Mouse (Mus musculus) midbrain, embryonic 11.5 days (tissue): ENCODE measurements at regions not wholly inside any gene's neighbourhood (a gene's known extent, or its start where the extent isn't known, plus 50 kb on each side); places are given as distances from the start of the nearest gene placed in this dataset.

Source experiments
- ATAC-seq: fragments of 200-750 bp; cut with Nextera tagmentation; 2 replicates; pipeline ENCODE4 v1.8.0; 2017; ENCODE audit warnings: moderate TSS enrichment, moderate library complexity; ENCODE audit not compliant: low FRiP score
- DNase-seq: peaks from one replicate; pipeline ENCODE4 v3.0.0; 2015; ENCODE audit warnings: low spot score; ENCODE audit errors: missing footprints
- H3K27ac ChIP-seq: fragments of 300-500 bp; sonication (generic); 2 replicates; pipeline ENCODE4 v1.5.1; 2014; ENCODE audit warnings: low read depth, low read length
- H3K27me3 ChIP-seq: fragments of 300-500 bp; sonication (generic); 2 replicates; pipeline ENCODE4 v1.6.1; 2014; ENCODE audit warnings: mild to moderate bottlenecking, low read length, moderate library complexity, mixed read lengths; ENCODE audit not compliant: control insufficient read depth, insufficient read depth
- H3K36me3 ChIP-seq: fragments of 300-500 bp; sonication (generic); 2 replicates; pipeline ENCODE4 v1.6.1; 2014; ENCODE audit warnings: mild to moderate bottlenecking, low read length, moderate library complexity, mixed read lengths; ENCODE audit not compliant: control insufficient read depth, insufficient read depth
- H3K4me1 ChIP-seq: fragments of 300-500 bp; sonication (generic); 2 replicates; pipeline ENCODE4 v1.6.1; 2014; ENCODE audit warnings: low read length; ENCODE audit not compliant: control insufficient read depth, insufficient read depth
- H3K4me2 ChIP-seq: fragments of 300-500 bp; sonication (generic); 2 replicates; pipeline ENCODE4 v1.6.1; 2014; ENCODE audit warnings: mild to moderate bottlenecking, moderate library complexity
- H3K4me3 ChIP-seq: fragments of 300-500 bp; sonication (generic); 2 replicates; pipeline ENCODE4 v1.5.1; 2014; ENCODE audit warnings: low read depth, low read length
- H3K9ac ChIP-seq: fragments of 300-500 bp; sonication (generic); 2 replicates; pipeline ENCODE4 v1.6.1; 2014; ENCODE audit warnings: low read length
- H3K9me3 ChIP-seq: fragments of 300-500 bp; sonication (generic); 2 replicates; pipeline ENCODE4 v1.6.1; 2016; ENCODE audit warnings: low read length; ENCODE audit not compliant: control insufficient read depth
- WGBS: fragments of 180-500 bp; shearing (Covaris S2); extraction: QIAGEN DNeasy Blood & Tissue Kit; methylation state at CpG from one replicate; pipeline ENCODE4 v1.1.7; 2014; 5-methylcytosine and 5-hydroxymethylcytosine counted together

GRCm38 (mm10) chr12:27283964-27284363 is 58.4 kb downstream of the Sox11 start:
- DNase-seq (no peak), ATAC-seq (no peak)
- Histone ChIP-seq H3K4me3 (no peak overlapping the region), H3K27ac (no peak overlapping the region), H3K4me1 (no peaks in the 10 kb centered on the region), H3K9me3 (no peaks in the 10 kb centered on the region), H3K4me2 (no peak overlapping the region), H3K27me3 (no peaks in the 10 kb centered on the region), H3K9ac (no peak overlapping the region), H3K36me3 (no peaks in the 10 kb centered on the region)
- WGBS = 82% methylated on average over 6 of the region's 6 CpGs

GRCm38 (mm10) chr12:27261965-27262364 is 80.4 kb downstream of the Sox11 start:
- no peak overlapping the region for H3K4me2 ChIP-seq
- H3K36me3 ChIP-seq = no peaks in the 10 kb centered on the region
- no peak overlapping the region for H3K4me3 ChIP-seq
- H3K27me3 ChIP-seq = no peaks in the 10 kb centered on the region
- no peak overlapping the region for H3K27ac ChIP-seq
- no peaks in the 10 kb centered on the region for H3K4me1 ChIP-seq
- DNase-seq (no peak), ATAC-seq (no peak)
- no peak overlapping the region for H3K9ac ChIP-seq
- H3K9me3 ChIP-seq = no peaks in the 10 kb centered on the region

GRCm38 (mm10) chr12:27254125-27254524 is 88.2 kb downstream of the Sox11 start:
- Histone ChIP-seq H3K4me2 (no peak overlapping the region), H3K4me1 (peaks cover under 1% of the 10 kb centered on the region; the same call in 1 of the 2 replicates), H3K9ac (no peak overlapping the region), H3K36me3 (no peaks in the 10 kb centered on the region), H3K4me3 (no peak overlapping the region), H3K27ac (no peak overlapping the region), H3K9me3 (no peaks in the 10 kb centered on the region), H3K27me3 (no peaks in the 10 kb centered on the region)
- no peak for ATAC-seq
- DNase-seq = no peak
- 79% methylated on average over 3 of the region's 3 CpGs for WGBS

- Histone ChIP-seq H3K9ac (no peak overlapping the region), H3K4me1 (peaks cover 17% of the 10 kb centered on the region), H3K36me3 (no peaks in the 10 kb centered on the region), H3K4me3 (no peak overlapping the region), H3K27me3 (no peaks in the 10 kb centered on the region), H3K9me3 (no peaks in the 10 kb centered on the region), H3K27ac (no peak overlapping the region), H3K4me2 (no peak overlapping the region)
- 82% methylated on average over 5 of the region's 5 CpGs for WGBS
- no peak for ATAC-seq
- no peak for DNase-seq
These were observed 90.9 kb downstream of the Sox11 start for GRCm38 (mm10) chr12:27251521-27251920.

GRCm38 (mm10) chr12:27248545-27248855 is 93.9 kb downstream of the Sox11 start:
- 32% methylated on average over 3 of the region's 3 CpGs for WGBS
- Histone ChIP-seq H3K36me3 (no peaks in the 10 kb centered on the region), H3K9me3 (no peaks in the 10 kb centered on the region), H3K4me1 (peaks cover 17% of the 10 kb centered on the region), H3K27ac (no peak overlapping the region; the same call in 1 of the 2 replicates), H3K4me2 (no peak overlapping the region), H3K9ac (no peak overlapping the region), H3K4me3 (no peak overlapping the region), H3K27me3 (no peaks in the 10 kb centered on the region)
- ATAC-seq (peak; percentile 83), DNase-seq (peak; percentile 87)

- Histone ChIP-seq H3K4me1 (peaks cover 17% of the 10 kb centered on the region), H3K4me3 (no peak overlapping the region), H3K27ac (peak overlapping the region; percentile 54), H3K36me3 (no peaks in the 10 kb centered on the region), H3K27me3 (no peaks in the 10 kb centered on the region), H3K4me2 (no peak overlapping the region), H3K9ac (no peak overlapping the region; the same call in 1 of the 2 replicates), H3K9me3 (no peaks in the 10 kb centered on the region)
- DNase-seq (peak; percentile 86), ATAC-seq (peak; percentile 63)
- 54% methylated on average over 10 of the region's 10 CpGs for WGBS
These were observed 94.4 kb downstream of the Sox11 start for GRCm38 (mm10) chr12:27247756-27248544.

- H3K4me3 ChIP-seq = no peak overlapping the region
- DNase-seq (peak; percentile 61), ATAC-seq (no peak)
- H3K4me1 ChIP-seq = no peaks in the 10 kb centered on the region
- no peaks in the 10 kb centered on the region for H3K36me3 ChIP-seq
- H3K9me3 ChIP-seq = no peaks in the 10 kb centered on the region
- no peak overlapping the region for H3K9ac ChIP-seq
- WGBS = 81% methylated on average over 1 of the region's 1 CpGs
- no peaks in the 10 kb centered on the region for H3K27me3 ChIP-seq
- no peak overlapping the region for H3K27ac ChIP-seq
- H3K4me2 ChIP-seq = no peak overlapping the region
These were observed 106.6 kb downstream of the Sox11 start for GRCm38 (mm10) chr12:27235748-27236147.

- Histone ChIP-seq H3K4me1 (no peaks in the 10 kb centered on the region), H3K9ac (no peak overlapping the region), H3K27ac (no peak overlapping the region), H3K4me3 (no peak overlapping the region), H3K36me3 (no peaks in the 10 kb centered on the region), H3K9me3 (no peaks in the 10 kb centered on the region), H3K4me2 (no peak overlapping the region), H3K27me3 (no peaks in the 10 kb centered on the region)
- DNase-seq (no peak), ATAC-seq (no peak)
- WGBS = 93% methylated on average over 3 of the region's 3 CpGs
These were observed 120.8 kb downstream of the Sox11 start for GRCm38 (mm10) chr12:27221541-27221940.

- no peak overlapping the region for H3K27ac ChIP-seq
These were observed 141.2 kb downstream of the Sox11 start for GRCm38 (mm10) chr12:27201191-27201590.

More at GRCm38 (mm10) chr12:27201191-27201590, 141.2 kb downstream of the Sox11 start:
- DNase-seq (no peak), ATAC-seq (no peak)
- no peak overlapping the region for H3K9ac ChIP-seq
- 82% methylated on average over 7 of the region's 7 CpGs for WGBS
- H3K4me1 ChIP-seq = no peaks in the 10 kb centered on the region
- no peaks in the 10 kb centered on the region for H3K36me3 ChIP-seq
- no peaks in the 10 kb centered on the region for H3K9me3 ChIP-seq
- no peaks in the 10 kb centered on the region for H3K27me3 ChIP-seq
- no peak overlapping the region for H3K4me3 ChIP-seq
- H3K4me2 ChIP-seq = no peak overlapping the region
